Mouse (Mus musculus): Measurements from ENCODE around the gene Klf12.
"Not testable (repeated sequence)": the region's sequence is repeated elsewhere in the genome, so short reads cannot be mapped to it uniquely, and the experiment has no call there.

Klf12 gene

DNA sequence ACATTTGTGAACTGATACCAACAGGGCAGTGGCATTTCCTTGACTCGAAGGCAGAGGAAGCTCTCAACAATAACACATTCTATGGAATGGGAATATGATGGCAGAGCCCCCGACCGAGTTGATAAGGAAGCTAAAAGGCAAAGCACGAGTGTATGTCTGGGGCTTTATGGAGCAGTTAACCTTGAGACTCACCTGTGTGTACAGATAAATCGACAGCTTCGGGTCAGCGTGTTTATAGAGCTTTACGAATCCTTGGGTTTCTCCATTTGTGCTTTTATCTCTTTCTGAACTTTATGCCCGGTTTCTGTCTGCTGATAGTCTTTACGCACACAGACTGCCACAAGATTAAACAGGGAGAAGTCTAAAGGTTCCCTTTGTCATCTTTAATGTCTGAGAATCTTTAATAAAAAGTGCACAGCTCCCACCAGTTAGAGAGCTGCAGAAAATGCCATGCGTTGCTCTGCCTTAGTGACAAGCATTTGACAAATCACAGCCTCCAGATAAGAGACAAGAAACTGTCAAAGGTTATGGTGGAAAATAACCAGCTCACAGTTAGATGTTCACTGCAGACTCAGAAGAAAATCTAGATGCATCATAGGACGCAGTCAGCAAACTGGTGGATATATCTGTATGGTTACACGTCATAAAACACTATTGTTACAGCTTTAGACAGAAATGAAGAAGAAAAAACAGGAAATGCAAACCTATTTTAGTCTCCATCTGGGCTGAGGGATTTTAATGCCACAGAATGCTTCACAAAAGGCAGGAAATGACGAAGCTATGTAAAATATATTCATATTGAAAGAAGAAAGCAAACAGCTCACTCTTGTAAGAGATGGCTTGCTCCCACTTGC, 428.1 kb downstream of the Klf12 start:
- no peak for DNase-seq

DNA sequence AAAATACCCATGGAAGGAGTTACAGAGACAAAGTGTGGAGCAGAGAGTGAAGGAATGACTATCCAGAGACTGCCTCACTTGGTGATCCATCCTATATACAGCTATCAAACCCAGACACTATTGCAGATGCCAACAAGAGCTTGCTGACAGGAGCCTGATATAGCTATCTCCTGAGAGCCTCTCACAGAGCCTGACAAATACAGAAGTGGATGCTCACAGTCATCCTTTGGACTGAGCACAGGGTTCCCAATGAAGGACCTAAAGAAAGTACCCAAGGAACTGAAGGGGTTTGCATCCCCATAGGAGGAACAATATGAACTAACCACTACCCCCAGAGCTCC, 430.0 kb downstream of the Klf12 start:
- DNase-seq: not testable (repeated sequence)

DNA sequence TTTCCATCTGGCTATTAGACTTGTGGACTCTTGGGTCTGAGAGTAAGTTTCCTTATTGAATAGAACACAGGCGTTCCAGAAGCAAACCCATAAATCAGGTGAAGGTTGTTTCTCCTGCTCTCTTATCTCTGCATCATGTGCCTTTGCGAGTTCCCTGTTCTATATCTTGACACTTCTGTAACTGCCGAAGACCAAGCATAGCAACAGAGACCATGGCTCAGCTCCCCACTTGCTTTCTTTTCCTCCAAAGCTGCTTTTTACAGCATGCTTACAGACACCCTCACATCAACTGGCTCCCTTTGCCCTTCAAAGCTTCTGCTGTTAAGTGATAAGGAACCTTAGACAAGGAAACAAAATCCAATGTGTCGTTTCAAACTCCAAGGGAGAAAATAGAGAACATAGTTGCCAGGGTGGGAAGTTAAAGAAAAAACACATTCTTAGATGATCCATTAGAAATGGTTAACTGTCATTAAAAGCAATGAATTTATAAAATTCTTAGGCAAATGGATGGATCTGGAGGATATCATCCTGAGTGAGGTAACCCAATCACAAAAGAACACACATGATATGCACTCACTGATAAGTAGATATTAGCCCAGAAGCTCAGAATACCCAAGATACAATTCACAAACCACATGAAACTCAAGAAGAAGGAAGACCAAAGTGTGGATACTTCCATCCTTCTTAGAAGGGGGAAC, 430.6 kb downstream of the Klf12 start:
- DNase-seq: not testable (repeated sequence)

DNA sequence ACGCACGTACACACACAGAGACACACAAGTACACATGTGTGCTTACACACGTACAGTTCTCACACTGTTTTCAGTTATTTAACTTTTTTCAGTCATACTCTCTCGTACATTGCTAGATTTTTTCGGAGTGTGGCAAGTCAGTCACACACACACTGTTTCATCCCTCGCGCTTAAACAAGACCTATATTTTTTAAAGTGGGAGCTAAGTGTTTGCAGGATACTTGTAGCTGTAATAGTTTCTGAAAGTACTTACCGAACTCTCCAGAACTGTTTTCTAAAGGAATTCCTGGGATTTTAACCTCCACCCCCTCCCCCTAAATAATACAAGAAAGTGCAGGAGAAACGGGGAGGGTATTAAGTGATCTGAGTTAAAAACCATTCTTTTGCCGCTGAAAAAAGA, 434.1 kb downstream of the Klf12 start:
- DNase-seq: no peak

DNA sequence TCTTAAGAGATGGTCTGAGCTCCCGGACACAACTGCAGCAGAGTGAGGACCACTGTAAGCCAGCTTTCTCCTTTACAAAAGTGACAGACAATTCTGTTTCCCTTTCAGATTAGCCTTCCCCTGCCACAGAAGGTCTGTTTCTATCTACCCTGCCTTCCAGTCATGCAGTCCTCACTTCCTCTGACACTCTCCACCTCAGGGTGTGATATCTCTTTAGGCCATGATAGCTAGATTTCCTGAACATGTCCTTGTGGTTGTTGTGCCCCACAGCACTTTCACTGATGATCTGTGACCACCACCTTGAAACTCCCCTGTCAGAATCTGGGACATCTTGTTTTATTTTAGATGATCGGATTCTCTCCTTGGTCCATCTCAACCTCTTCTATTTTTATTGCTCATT, 437.0 kb downstream of the Klf12 start:
- DNase-seq: no peak

DNA sequence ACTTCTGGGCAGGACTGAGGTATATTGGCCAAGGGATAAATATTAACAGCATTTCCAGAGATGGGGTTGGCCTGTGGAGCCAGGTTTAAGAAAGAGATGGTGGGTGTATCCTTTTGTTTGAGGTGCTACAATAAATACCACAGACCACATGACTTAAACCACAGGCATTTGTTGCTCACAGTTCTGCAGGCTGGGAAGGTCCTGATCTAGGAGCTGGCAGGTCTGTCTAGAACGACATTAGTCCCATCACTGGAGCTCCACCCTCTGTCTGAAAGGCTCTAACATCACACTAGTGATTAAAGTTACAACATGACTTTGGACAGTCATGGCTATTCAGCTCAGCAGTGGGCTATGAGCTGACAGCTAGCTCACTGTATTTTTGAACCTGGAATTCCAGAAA, 457.8 kb downstream of the Klf12 start:
- no peak for DNase-seq

All from kidney, adult 9 months (tissue).